Mouse (Mus musculus) embryonic facial prominence, embryonic 15.5 days (tissue): ENCODE results near the gene Psmd12. TPM values are rescaled to one million over a fixed set of nuclear protein-coding genes. Genes with fewer than 3 reads are reported as not detected.
A peak's percentile ranks its signal among the peaks of the same experiment; 100 is the strongest.

Experiments
- ATAC-seq: fragments of 200-750 bp; cut with Nextera tagmentation; 2 replicates; pipeline ENCODE4 v1.8.0; 2017; ENCODE audit warnings: low read depth, moderate TSS enrichment; ENCODE audit not compliant: insufficient number of reproducible peaks, low FRiP score, low TSS enrichment
- H3K27ac ChIP-seq: fragments of 300-500 bp; sonication (generic); replicated peaks from 2 replicates; pipeline ENCODE4 v1.5.1; 2015; ENCODE audit warnings: mild to moderate bottlenecking, inconsistent platforms
- H3K27me3 ChIP-seq: fragments of 300-500 bp; sonication (generic); 2 replicates; pipeline ENCODE4 v1.6.1; 2015; ENCODE audit warnings: inconsistent platforms
- H3K36me3 ChIP-seq: fragments of 300-500 bp; sonication (generic); 2 replicates; pipeline ENCODE4 v1.6.1; 2015; ENCODE audit warnings: mild to moderate bottlenecking, inconsistent platforms
- H3K4me1 ChIP-seq: fragments of 300-500 bp; sonication (generic); 2 replicates; pipeline ENCODE4 v1.6.1; 2015; ENCODE audit warnings: inconsistent platforms
- H3K4me2 ChIP-seq: fragments of 300-500 bp; sonication (generic); replicated peaks from 2 replicates; pipeline ENCODE4 v1.6.1; 2015; ENCODE audit warnings: mild to moderate bottlenecking, inconsistent platforms
- H3K4me3 ChIP-seq: fragments of 300-500 bp; sonication (generic); replicated peaks from 2 replicates; pipeline ENCODE4 v1.5.1; 2015; ENCODE audit warnings: mild to moderate bottlenecking, inconsistent platforms
- H3K9ac ChIP-seq: fragments of 300-500 bp; sonication (generic); 2 replicates; pipeline ENCODE4 v1.6.1; 2015; ENCODE audit warnings: inconsistent platforms
- H3K9me3 ChIP-seq: fragments of 300-500 bp; sonication (generic); replicated peaks from 2 replicates; pipeline ENCODE4 v1.6.1; 2016; ENCODE audit warnings: inconsistent platforms
- WGBS: fragments of 180-500 bp; shearing (Covaris S2); methylation state at CpG from one replicate; pipeline ENCODE4 v1.1.7; 2015; 5-methylcytosine and 5-hydroxymethylcytosine counted together
- polyA plus RNA-seq: library from polyadenylated mRNA; unstranded; fragments of >200 nt; fragmentation: Nextera tagmentation; extraction: Ambion mirVana; gene quantifications from 2 replicates; pipeline ENCODE4 v1.2.1, GENCODE M21; 2015

Psmd12 gene
- 153 and 161 TPM in 2 replicates for polyA plus RNA-seq

DNA sequence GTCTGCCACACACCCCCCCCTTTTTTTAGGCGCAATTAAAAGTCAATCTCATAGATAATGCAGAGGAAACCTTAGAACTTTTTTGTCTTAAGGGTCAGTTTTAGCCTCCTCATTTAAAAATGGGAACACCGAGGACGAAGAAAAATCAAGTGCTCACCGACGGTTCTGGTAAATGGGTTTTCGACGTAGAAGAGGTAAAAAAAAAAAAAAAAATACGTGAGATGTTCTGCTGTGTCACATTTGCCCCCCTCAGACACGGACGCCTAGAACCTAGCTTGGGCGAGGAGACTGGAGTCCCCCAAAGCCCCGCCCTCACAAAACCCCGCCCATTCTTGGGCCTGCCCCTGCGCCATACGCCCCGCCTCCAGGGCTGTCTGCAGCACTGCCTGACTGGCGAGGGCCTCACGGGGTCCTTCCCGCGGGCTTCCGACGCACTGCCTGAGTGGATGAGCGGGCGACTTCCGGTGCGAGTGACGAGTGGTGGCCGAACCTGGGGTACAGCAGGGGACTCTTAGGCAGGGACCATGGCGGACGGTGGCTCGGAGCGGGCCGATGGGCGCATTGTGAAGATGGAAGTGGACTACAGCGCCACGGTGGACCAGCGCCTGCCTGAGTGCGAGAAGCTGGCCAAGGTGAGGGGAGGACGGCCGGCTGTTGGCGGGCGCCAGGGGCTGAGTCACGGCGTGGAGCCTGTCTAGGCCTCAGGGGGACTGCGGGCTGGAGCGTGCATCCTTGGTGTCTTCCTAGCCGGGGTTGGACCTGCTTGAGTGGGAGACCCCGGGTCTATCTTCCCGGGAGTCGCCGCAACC, at the start of gene Psmd12:
Gene Psmd12, plus strand, starts transcription at position 432 of the 809 bp plus-strand sequence.
- Histone ChIP-seq H3K36me3 (0 out of 2 replicates have a peak, but pooled peaks cover 1% of the 10 kb centered on the region), H3K4me2 (peak within 1 kb of the TSS; percentile 74), H3K9me3 (no peaks in the 10 kb centered on the region), H3K9ac (peak within 1 kb of the TSS; percentile 96), H3K27ac (peak within 1 kb of the TSS; percentile 73), H3K27me3 (no peaks in the 10 kb centered on the region), H3K4me1 (peaks cover 14% of the 10 kb centered on the region), H3K4me3 (peak within 1 kb of the TSS; percentile 97)
- peak; percentile 98 for ATAC-seq
- under 1% methylated on average over 51 of the region's 51 CpGs for WGBS

DNA sequence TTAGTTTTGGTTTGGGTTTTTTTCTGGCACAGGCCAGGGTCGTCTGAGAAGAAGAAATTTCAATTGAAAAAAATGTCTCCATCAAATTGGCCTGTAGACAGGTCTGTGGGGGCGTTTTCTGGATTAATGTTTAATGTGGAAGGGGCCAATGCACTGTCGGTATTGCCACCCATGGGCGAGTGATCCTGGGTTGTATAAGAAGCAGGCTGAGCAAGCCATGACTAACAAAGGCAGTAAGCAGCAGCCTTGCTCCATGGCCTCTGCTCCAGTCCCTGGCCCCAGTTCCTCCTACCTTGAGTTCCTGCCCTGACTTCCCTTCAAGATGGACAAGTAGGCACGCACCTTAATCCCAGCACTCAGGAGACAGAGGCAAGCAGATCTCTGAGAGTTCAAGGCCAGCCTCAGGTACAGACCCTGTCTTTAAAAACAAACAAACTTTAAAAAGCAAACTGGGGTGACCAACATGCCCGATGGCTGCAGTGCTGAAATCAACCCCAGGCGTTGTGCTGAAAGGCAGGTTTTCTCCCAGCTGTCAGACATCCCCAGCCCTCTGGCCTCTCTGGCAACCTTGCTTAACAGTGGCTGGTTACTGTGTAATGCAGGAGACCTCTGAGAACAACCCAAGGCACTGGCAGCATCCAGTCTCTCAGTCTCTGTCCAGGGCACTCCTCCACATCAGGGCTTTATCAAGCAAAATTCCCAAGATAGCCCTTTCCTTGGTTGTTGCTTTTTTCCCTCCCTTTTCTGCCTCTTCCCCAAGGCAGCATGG, 47.9 kb upstream of the Psmd12 start:
- Histone ChIP-seq H3K27me3 (no peaks in the 10 kb centered on the region), H3K9me3 (no peaks in the 10 kb centered on the region), H3K9ac (no peak overlapping the region), H3K4me2 (no peak overlapping the region), H3K27ac (no peak overlapping the region), H3K36me3 (no peaks in the 10 kb centered on the region), H3K4me1 (peaks cover 10% of the 10 kb centered on the region; the same call in 1 of the 2 replicates), H3K4me3 (no peak overlapping the region)
- no peak for ATAC-seq
- WGBS, result 73% methylated on average over 7 of the region's 7 CpGs

DNA sequence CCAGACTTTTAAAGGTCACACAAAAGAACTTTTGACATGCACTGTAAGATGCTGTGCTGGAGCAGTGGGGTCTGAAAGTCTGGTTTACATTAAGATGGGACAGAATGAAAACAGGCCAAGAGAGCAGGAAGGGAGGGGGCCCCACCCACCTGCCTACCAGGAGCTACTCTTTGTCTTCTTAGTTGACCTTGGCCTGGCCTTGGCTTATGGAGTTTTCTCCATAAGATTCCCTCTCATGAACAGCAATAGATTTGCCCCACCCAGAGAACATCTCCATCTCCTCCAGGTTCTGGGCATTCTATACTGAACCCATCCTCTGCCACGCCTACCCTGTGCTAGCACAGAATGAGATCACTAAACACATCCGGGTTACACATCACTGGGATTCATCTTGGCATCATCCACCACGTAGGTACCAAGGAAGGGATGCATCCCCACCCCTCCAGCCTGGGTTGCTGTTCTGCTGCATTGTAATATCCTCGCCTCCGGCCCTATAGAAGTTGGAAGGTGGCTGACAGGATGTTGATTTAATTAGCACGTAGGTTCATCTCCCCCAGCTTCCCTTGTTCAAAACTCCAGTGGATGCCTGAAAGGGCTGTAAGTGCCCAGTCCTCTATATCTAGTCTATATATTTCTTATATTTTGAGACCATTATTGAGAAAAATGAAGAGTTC, 43.4 kb upstream of the Psmd12 start:
- 87% methylated on average over 6 of the region's 6 CpGs for WGBS
- no peaks in the 10 kb centered on the region for H3K27me3 ChIP-seq
- no peak overlapping the region for H3K27ac ChIP-seq
- no peaks in the 10 kb centered on the region for H3K36me3 ChIP-seq
- no peak overlapping the region for H3K9ac ChIP-seq
- H3K9me3 ChIP-seq, result no peaks in the 10 kb centered on the region
- peaks cover 23% of the 10 kb centered on the region for H3K4me1 ChIP-seq
- no peak for ATAC-seq
- no peak overlapping the region for H3K4me3 ChIP-seq
- H3K4me2 ChIP-seq, result no peak overlapping the region

DNA sequence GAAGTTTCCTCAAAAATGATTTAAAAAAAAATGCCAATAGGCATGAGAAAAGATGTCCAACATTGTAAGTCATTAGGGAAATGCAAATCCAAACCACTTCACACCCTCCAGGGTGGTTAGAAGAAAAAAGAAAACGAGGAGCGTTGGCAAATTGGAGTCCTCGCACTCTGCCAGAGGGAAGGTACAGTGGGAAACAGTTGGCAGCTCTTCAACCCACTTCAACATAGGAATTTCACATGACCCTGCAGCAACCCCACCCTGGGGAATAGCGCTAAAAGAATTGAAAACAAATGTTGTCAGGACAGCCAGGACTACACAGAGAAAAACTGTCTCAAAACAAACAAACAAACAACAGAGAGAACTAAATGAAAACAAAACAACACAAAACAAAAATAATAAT, 41.6 kb upstream of the Psmd12 start:
- Histone ChIP-seq H3K9me3 (no peaks in the 10 kb centered on the region), H3K9ac (no peak overlapping the region), H3K4me2 (no peak overlapping the region), H3K4me3 (no peak overlapping the region), H3K27me3 (no peaks in the 10 kb centered on the region), H3K4me1 (peaks cover 23% of the 10 kb centered on the region), H3K36me3 (no peaks in the 10 kb centered on the region), H3K27ac (peak overlapping the region; percentile 5)
- 24% methylated on average over 4 of the region's 4 CpGs for WGBS
- ATAC-seq, result 0 out of 2 replicates have a peak, but pooled peaks have one; percentile 61

DNA sequence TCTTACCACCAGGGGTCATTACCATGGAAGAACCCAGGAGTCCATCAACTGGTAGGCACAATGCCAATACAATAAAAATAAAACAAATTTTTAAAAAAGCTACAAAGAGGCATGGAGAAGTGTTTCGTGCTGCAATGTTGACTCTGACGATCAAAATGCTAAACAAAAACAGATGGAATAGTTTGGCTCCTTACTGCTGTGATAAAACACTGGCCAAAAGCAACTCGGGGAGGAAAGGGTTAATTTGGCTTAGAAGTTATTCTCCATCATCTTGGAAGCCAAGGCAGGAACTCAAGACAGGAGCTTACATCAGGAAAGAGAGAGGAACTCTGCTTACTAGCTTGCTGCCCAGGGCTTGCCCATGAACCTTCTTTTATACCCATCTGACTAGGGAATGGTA, 41.1 kb upstream of the Psmd12 start:
- Histone ChIP-seq H3K36me3 (no peaks in the 10 kb centered on the region), H3K27me3 (no peaks in the 10 kb centered on the region), H3K4me2 (no peak overlapping the region), H3K9me3 (no peaks in the 10 kb centered on the region), H3K9ac (no peak overlapping the region), H3K27ac (peak overlapping the region; percentile 5; the same call in 1 of the 2 replicates), H3K4me1 (peaks cover 20% of the 10 kb centered on the region), H3K4me3 (no peak overlapping the region)
- ATAC-seq, result no peak
- WGBS, result 29% methylated on average over 3 of the region's 3 CpGs

DNA sequence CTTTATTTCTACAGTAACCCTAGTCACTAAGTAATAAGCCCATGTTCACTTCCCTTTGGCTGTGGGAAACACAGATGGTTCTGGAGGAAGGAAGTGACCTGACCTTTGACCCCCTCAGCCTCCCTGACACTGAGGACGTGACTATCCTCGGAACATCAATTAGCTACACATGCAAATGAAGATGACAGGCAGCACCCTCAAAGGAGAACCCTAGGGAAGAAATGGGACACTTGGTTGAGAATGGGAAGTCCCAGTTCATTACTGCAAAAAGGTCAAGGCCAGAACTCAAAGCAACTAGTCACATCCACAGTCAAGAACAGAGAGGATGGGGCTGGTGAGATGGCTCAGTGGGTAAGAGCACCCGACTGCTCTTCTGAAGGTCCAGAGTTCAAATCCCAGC, 38.2 kb upstream of the Psmd12 start:
- Histone ChIP-seq H3K4me2 (no peak overlapping the region), H3K36me3 (no peaks in the 10 kb centered on the region), H3K4me3 (no peak overlapping the region), H3K9ac (no peak overlapping the region), H3K4me1 (peaks cover 17% of the 10 kb centered on the region), H3K27ac (no peak overlapping the region), H3K9me3 (no peaks in the 10 kb centered on the region), H3K27me3 (no peaks in the 10 kb centered on the region)
- no peak for ATAC-seq
- WGBS, result 47% methylated on average over 3 of the region's 3 CpGs

DNA sequence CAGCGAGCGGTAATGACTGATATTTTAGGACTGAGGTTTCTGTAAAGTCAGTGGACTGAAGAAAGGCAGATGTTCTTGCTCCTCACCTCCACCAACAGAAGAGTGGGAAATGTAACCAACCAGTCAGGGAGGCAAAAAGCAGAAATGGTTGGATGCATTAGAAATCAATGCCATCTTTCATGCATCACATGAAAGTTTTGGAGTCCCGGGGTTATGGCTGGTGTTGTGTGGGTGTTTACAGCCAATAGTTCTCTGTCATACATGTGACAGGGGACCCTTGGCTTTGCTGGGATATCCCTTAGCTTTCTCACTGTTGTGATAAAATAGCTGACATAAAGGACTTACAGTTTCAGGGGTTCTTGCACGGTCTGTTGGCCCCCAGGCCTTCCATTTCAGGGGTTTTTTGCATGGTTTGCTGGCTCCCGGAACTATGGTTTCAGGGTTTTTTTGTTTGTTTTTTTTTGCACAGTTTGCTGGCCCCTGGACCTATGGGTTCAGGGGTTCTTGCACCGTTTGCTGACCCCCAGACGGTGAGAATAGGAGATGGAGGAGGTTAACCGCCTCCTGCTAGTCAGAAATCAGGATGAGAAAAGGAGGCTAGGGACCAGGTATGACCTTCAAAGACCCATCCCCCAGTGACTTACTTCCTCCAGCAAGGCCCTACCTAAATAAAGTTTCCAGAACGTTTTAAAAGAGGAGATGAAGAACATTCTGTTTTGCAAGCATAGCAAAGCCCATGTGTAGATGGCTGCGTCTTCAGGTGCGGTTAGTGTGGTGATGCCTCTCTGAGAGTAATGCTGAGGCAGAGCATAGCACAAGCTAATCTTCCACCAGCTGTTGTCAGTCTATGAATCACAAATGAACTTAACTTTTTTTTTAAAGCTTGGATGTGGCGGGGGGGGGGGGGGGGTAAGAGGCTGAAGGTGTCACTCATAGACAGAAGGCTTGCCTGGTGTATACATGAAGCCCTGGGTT, 35.9 kb upstream of the Psmd12 start:
- Histone ChIP-seq H3K9me3 (no peaks in the 10 kb centered on the region), H3K4me3 (no peak overlapping the region), H3K4me1 (peaks cover 16% of the 10 kb centered on the region; the same call in 1 of the 2 replicates), H3K27ac (no peak overlapping the region), H3K36me3 (no peaks in the 10 kb centered on the region), H3K9ac (no peak overlapping the region), H3K27me3 (no peaks in the 10 kb centered on the region), H3K4me2 (no peak overlapping the region)
- 79% methylated on average over 12 of the region's 12 CpGs for WGBS
- ATAC-seq, result no peak

DNA sequence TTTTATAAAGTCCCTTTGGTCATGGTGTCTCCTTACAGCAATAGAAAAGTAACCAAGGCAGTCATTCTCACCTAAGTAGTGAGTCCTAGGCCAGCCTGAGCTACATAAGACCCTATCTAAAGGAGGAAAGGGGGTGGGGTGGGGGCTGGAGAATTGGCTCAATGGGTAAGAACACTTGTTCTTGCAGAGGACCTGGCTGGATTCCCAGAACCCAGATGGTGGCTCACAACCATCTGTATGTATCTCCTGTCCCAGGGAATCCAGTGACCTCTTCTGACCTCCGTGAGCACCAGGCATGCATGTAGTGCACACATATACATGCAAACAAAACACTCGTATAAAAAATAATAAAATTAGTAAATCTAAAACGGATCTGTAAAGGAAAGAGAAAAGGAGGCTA, 33.6 kb upstream of the Psmd12 start:
- Histone ChIP-seq H3K27me3 (no peaks in the 10 kb centered on the region), H3K4me2 (no peak overlapping the region), H3K36me3 (no peaks in the 10 kb centered on the region), H3K9me3 (no peaks in the 10 kb centered on the region), H3K9ac (no peak overlapping the region), H3K4me3 (no peak overlapping the region), H3K4me1 (peaks cover 23% of the 10 kb centered on the region), H3K27ac (no peak overlapping the region)
- ATAC-seq, result no peak
- 89% methylated on average over 3 of the region's 3 CpGs for WGBS

DNA sequence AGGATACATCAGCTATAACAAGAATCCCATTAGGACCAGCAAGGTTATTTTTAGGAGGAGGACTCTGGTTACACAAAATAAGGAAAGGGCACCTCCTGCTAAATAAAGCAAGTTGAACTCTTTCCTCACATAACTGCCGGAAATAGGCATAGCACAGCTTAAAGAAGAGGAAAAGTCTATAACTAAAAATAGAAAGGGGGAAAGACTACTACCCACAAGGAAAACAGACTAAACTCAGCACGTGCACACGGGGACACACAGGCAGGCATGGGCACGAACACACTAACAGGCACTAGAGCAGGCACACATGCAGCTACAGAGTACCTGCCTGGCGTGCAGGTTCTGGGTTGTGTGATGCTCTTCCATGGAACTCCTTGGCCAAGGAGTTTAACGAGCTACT, 32.6 kb upstream of the Psmd12 start:
- Histone ChIP-seq H3K9ac (no peak overlapping the region), H3K27ac (no peak overlapping the region), H3K36me3 (no peaks in the 10 kb centered on the region), H3K4me3 (no peak overlapping the region), H3K4me1 (peaks cover 26% of the 10 kb centered on the region), H3K9me3 (no peaks in the 10 kb centered on the region), H3K4me2 (no peak overlapping the region), H3K27me3 (no peaks in the 10 kb centered on the region)
- WGBS, result 58% methylated on average over 6 of the region's 6 CpGs
- ATAC-seq, result no peak

DNA sequence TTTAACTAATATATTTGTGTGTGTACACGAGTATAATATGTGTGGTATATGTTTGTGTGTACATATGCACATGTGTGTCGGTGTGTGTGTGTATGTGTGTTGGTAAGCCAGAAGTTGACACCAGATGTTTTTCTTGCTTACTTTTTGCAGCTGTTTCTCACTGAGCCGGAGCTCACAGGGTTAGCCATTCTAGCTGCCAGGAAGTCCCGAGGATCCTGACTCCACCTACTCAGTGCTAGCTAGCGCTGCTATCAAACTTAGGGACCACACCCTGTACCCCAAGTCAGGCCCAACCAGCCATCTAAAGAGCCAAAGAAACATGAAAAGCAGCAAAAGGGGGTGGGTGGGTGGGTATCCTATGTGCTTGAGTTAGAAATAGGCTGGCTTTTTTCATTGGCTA, 31.9 kb upstream of the Psmd12 start:
- H3K36me3 ChIP-seq, result no peaks in the 10 kb centered on the region
- H3K4me2 ChIP-seq, result no peak overlapping the region
- H3K27ac ChIP-seq, result no peak overlapping the region
- peaks cover 26% of the 10 kb centered on the region for H3K4me1 ChIP-seq
- ATAC-seq, result no peak
- H3K27me3 ChIP-seq, result no peaks in the 10 kb centered on the region
- no peak overlapping the region for H3K4me3 ChIP-seq
- H3K9me3 ChIP-seq, result no peaks in the 10 kb centered on the region
- H3K9ac ChIP-seq, result no peak overlapping the region
- 37% methylated on average over 5 of the region's 5 CpGs for WGBS
